Mouse (Mus musculus) embryonic facial prominence, embryonic 13.5 days (tissue): Measurements from ENCODE around the gene Aars2. TPM values are rescaled to one million over a fixed set of nuclear protein-coding genes. Genes with fewer than 3 reads are reported as not detected.
A peak's percentile ranks its signal among the peaks of the same experiment; 100 is the strongest.

Source experiments
- ATAC-seq: fragments of 200-750 bp; cut with Nextera tagmentation; 2 replicates; pipeline ENCODE4 v1.8.0; 2017; ENCODE audit warnings: low read depth; ENCODE audit not compliant: insufficient number of reproducible peaks, insufficient read depth, low FRiP score, low TSS enrichment
- H3K27ac ChIP-seq: fragments of 300-500 bp; sonication (generic); 2 replicates; pipeline ENCODE4 v1.5.1; 2015; ENCODE audit warnings: moderate library complexity, mild to moderate bottlenecking, inconsistent platforms
- H3K27me3 ChIP-seq: fragments of 300-500 bp; sonication (generic); 2 replicates; pipeline ENCODE4 v1.6.1; 2015; ENCODE audit warnings: mild to moderate bottlenecking, inconsistent platforms
- H3K36me3 ChIP-seq: fragments of 300-500 bp; sonication (generic); 2 replicates; pipeline ENCODE4 v1.6.1; 2015; ENCODE audit warnings: mild to moderate bottlenecking, inconsistent platforms
- H3K4me1 ChIP-seq: fragments of 300-500 bp; sonication (generic); 2 replicates; pipeline ENCODE4 v1.6.1; 2015; ENCODE audit warnings: inconsistent platforms
- H3K4me2 ChIP-seq: fragments of 300-500 bp; sonication (generic); 2 replicates; pipeline ENCODE4 v1.6.1; 2015; ENCODE audit warnings: moderate library complexity, mild to moderate bottlenecking, inconsistent platforms
- H3K4me3 ChIP-seq: fragments of 300-500 bp; sonication (generic); 2 replicates; pipeline ENCODE4 v1.5.1; 2015; ENCODE audit warnings: mild to moderate bottlenecking, inconsistent platforms
- H3K9ac ChIP-seq: fragments of 300-500 bp; sonication (generic); 2 replicates; pipeline ENCODE4 v1.6.1; 2015; ENCODE audit warnings: mild to moderate bottlenecking, inconsistent platforms
- H3K9me3 ChIP-seq: fragments of 300-500 bp; sonication (generic); 2 replicates; pipeline ENCODE4 v1.6.1; 2016; ENCODE audit warnings: inconsistent platforms
- WGBS: fragments of 180-500 bp; shearing (Covaris S2); methylation state at CpG from one replicate; pipeline ENCODE4 v1.1.7; 2015; ENCODE audit warnings: mixed read lengths; 5-methylcytosine and 5-hydroxymethylcytosine counted together
- polyA plus RNA-seq: library from polyadenylated mRNA; unstranded; fragments of >200 nt; fragmentation: Nextera tagmentation; extraction: Ambion mirVana; gene quantifications from 2 replicates; pipeline ENCODE4 v1.2.1, GENCODE M21; 2015

Aars2 gene
- polyA plus RNA-seq, 1 experiment from 2014 or later = 21.5 TPM

GRCm38 (mm10) chr17:45544001-45544872 is 37.6 kb downstream of the Aars2 start:
- Histone ChIP-seq H3K4me1 (peaks cover 34% of the 10 kb centered on the region), H3K4me2 (0 out of 2 replicates have a peak overlapping the region, but pooled peaks have one; percentile 40), H3K27me3 (peaks cover 92% of the 10 kb centered on the region), H3K9me3 (no peaks in the 10 kb centered on the region), H3K9ac (0 out of 2 replicates have a peak overlapping the region, but pooled peaks have one; percentile 40), H3K4me3 (peak overlapping the region; percentile 21; the same call in 1 of the 2 replicates), H3K36me3 (peaks cover 27% of the 10 kb centered on the region), H3K27ac (no peak overlapping the region)
- 15% methylated on average over 24 of the region's 24 CpGs for WGBS
- no peak for ATAC-seq

- 22% methylated on average over 46 of the region's 46 CpGs for WGBS
- Histone ChIP-seq H3K36me3 (peaks cover 27% of the 10 kb centered on the region), H3K27me3 (peaks cover 86% of the 10 kb centered on the region), H3K27ac (no peak overlapping the region), H3K9me3 (no peaks in the 10 kb centered on the region), H3K4me1 (peaks cover 37% of the 10 kb centered on the region), H3K4me3 (peak overlapping the region; percentile 21), H3K9ac (0 out of 2 replicates have a peak overlapping the region, but pooled peaks have one; percentile 40), H3K4me2 (peak overlapping the region; percentile 40)
- no peak for ATAC-seq
Observed at GRCm38 (mm10) chr17:45544873-45545277, 38.2 kb downstream of the Aars2 start.

GRCm38 (mm10) chr17:45545278-45545961 is 38.8 kb downstream of the Aars2 start:
- Histone ChIP-seq H3K4me2 (peak overlapping the region; percentile 40), H3K4me3 (peak overlapping the region; percentile 21), H3K36me3 (peaks cover 27% of the 10 kb centered on the region), H3K27me3 (peaks cover 80% of the 10 kb centered on the region), H3K27ac (no peak overlapping the region), H3K9ac (0 out of 2 replicates have a peak overlapping the region, but pooled peaks have one; percentile 16), H3K9me3 (no peaks in the 10 kb centered on the region), H3K4me1 (peaks cover 42% of the 10 kb centered on the region)
- no peak for ATAC-seq
- 21% methylated on average over 74 of the region's 74 CpGs for WGBS

GRCm38 (mm10) chr17:45546941-45547340 is 40.3 kb downstream of the Aars2 start:
- H3K27ac ChIP-seq = no peak overlapping the region
- ATAC-seq = no peak
- peaks cover 27% of the 10 kb centered on the region for H3K36me3 ChIP-seq
- no peak overlapping the region for H3K4me3 ChIP-seq
- no peaks in the 10 kb centered on the region for H3K9me3 ChIP-seq
- peaks cover 45% of the 10 kb centered on the region for H3K4me1 ChIP-seq
- no peak overlapping the region for H3K9ac ChIP-seq
- peaks cover 69% of the 10 kb centered on the region for H3K27me3 ChIP-seq
- WGBS = 73% methylated on average over 16 of the region's 16 CpGs
- no peak overlapping the region for H3K4me2 ChIP-seq

GRCm38 (mm10) chr17:45547461-45548190 is 41.0 kb downstream of the Aars2 start:
- no peak overlapping the region for H3K27ac ChIP-seq
- H3K4me2 ChIP-seq = no peak overlapping the region
- peak overlapping the region; percentile 71; the same call in 1 of the 2 replicates for H3K4me3 ChIP-seq
- H3K9me3 ChIP-seq = no peaks in the 10 kb centered on the region
- ATAC-seq = no peak
- WGBS = 77% methylated on average over 5 of the region's 5 CpGs
- peaks cover 27% of the 10 kb centered on the region for H3K36me3 ChIP-seq
- no peak overlapping the region for H3K9ac ChIP-seq
- peaks cover 47% of the 10 kb centered on the region for H3K4me1 ChIP-seq
- peaks cover 64% of the 10 kb centered on the region for H3K27me3 ChIP-seq

GRCm38 (mm10) chr17:45548541-45549512 is 42.2 kb downstream of the Aars2 start:
- WGBS = 3% methylated on average over 48 of the region's 68 CpGs
- Histone ChIP-seq H3K9me3 (no peaks in the 10 kb centered on the region), H3K27me3 (peaks cover 53% of the 10 kb centered on the region), H3K36me3 (peaks cover 24% of the 10 kb centered on the region), H3K4me3 (peak overlapping the region; percentile 71), H3K4me2 (peak overlapping the region; percentile 85), H3K4me1 (peaks cover 46% of the 10 kb centered on the region), H3K27ac (peak overlapping the region; percentile 69), H3K9ac (peak overlapping the region; percentile 85)
- ATAC-seq = peak; percentile 54; the same call in 1 of the 2 replicates

GRCm38 (mm10) chr17:45549617-45550181 is 43.1 kb downstream of the Aars2 start, which contains the start of gene Tmem151b:
Gene Tmem151b (minus strand): TSS chr17:45549677.
- Histone ChIP-seq H3K27me3 (peaks cover 50% of the 10 kb centered on the region), H3K36me3 (peaks cover 17% of the 10 kb centered on the region), H3K9ac (peak within 1 kb of the TSS; percentile 85), H3K4me3 (peak within 1 kb of the TSS; percentile 71), H3K9me3 (no peaks in the 10 kb centered on the region), H3K4me2 (peak within 1 kb of the TSS; percentile 85), H3K27ac (peak within 1 kb of the TSS; percentile 69), H3K4me1 (peaks cover 39% of the 10 kb centered on the region)
- no peak for ATAC-seq
- WGBS = under 1% methylated on average over 19 of the region's 29 CpGs

GRCm38 (mm10) chr17:45550253-45550652 is 43.6 kb downstream of the Aars2 start:
- Histone ChIP-seq H3K36me3 (peaks cover 12% of the 10 kb centered on the region), H3K9ac (no peak overlapping the region), H3K4me2 (peak overlapping the region; percentile 85), H3K27me3 (peaks cover 46% of the 10 kb centered on the region), H3K27ac (no peak overlapping the region), H3K9me3 (no peaks in the 10 kb centered on the region), H3K4me1 (peaks cover 39% of the 10 kb centered on the region), H3K4me3 (peak overlapping the region; percentile 71; the same call in 1 of the 2 replicates)
- WGBS = 27% methylated on average over 5 of the region's 5 CpGs
- ATAC-seq = no peak

GRCm38 (mm10) chr17:45551249-45551796 is 44.7 kb downstream of the Aars2 start:
- Histone ChIP-seq H3K9ac (no peak overlapping the region), H3K36me3 (peaks cover 6% of the 10 kb centered on the region; the same call in 1 of the 2 replicates), H3K4me1 (peaks cover 36% of the 10 kb centered on the region), H3K4me2 (no peak overlapping the region), H3K27me3 (peaks cover 42% of the 10 kb centered on the region), H3K27ac (no peak overlapping the region), H3K4me3 (no peak overlapping the region), H3K9me3 (no peaks in the 10 kb centered on the region)
- ATAC-seq = no peak
- 49% methylated on average over 7 of the region's 7 CpGs for WGBS
